Comparison of ENCODE assay signal across 21 mouse cellular contexts in genomic region chr17:49531661-49532060, GRCm38 (mm10). TPM values are rescaled to one million over a fixed set of nuclear protein-coding genes. Genes with fewer than 3 reads are reported as not detected.
DNase-seq lines count a peak whose midpoint lies in the region; ATAC-seq and TF ChIP-seq lines count a peak whose summit lies in the region.
"Had no signal": no experiment of that assay in that cellular context is flagged by ENCODE, and none has a peak within 500 bp of the region (broad histone marks: within the 10 kb centered on the region; RNA-seq: fewer than 3 reads in every experiment).

No protein-coding gene starts in this region.

- H3K9me3 ChIP-seq in lung, embryonic 15.5 days = no peaks in the 10 kb centered on the region
- H3K9me3 ChIP-seq: heart, embryonic 15.5 days; limb, embryonic 12.5 days; neural tube, embryonic 13.5 days had no signal

- no peaks in the 10 kb centered on the region for H3K27me3 ChIP-seq in heart, adult 2 months (ENCODE audit: control insufficient read depth, insufficient read depth, low read length)
- H3K27me3 ChIP-seq in lung, embryonic 15.5 days = no peaks in the 10 kb centered on the region
- H3K27me3 ChIP-seq: heart, embryonic 15.5 days; limb, embryonic 12.5 days; neural tube, embryonic 13.5 days had no signal

- WGBS in heart, adult 2 months = 55% methylated on average over 5 of the region's 5 CpGs
- 61% methylated on average over 5 of the region's 5 CpGs for WGBS in lung, embryonic 15.5 days
- WGBS in olfactory bulb, adult 2 months = 58% methylated on average over 5 of the region's 5 CpGs

- TF ChIP-seq EP300 in heart, adult 2 months (IDR thresholded peaks at IDR 0.05; ENCODE audit: insufficient read depth, low read depth, low read length) = no peak

- H3K4me2 ChIP-seq in lung, embryonic 15.5 days = no peak overlapping the region
- H3K4me2 ChIP-seq: heart, embryonic 15.5 days; limb, embryonic 12.5 days; neural tube, embryonic 13.5 days had no signal

- H3K27ac ChIP-seq in heart, adult 2 months = no peak overlapping the region
- peak overlapping the region; percentile 0; the same call in 1 of the 2 replicates for H3K27ac ChIP-seq in lung, embryonic 15.5 days
- H3K27ac ChIP-seq in olfactory bulb, adult 2 months (ENCODE audit: insufficient read depth, low read depth, low read length) = peak overlapping the region; percentile 0; the same call in 1 of the 2 replicates
- H3K27ac ChIP-seq: heart, embryonic 15.5 days; kidney, postnatal 0 days; limb, embryonic 12.5 days; liver, embryonic 14.5 days; neural tube, embryonic 13.5 days had no signal

- ATAC-seq in lung, embryonic 15.5 days (ENCODE audit: borderline replicate concordance, extremely low read depth, low FRiP score, low TSS enrichment) = no peak
- ATAC-seq: forebrain, embryonic 16.5 days had no signal

- no peak overlapping the region for H3K4me3 ChIP-seq in heart, adult 2 months
- no peak overlapping the region for H3K4me3 ChIP-seq in lung, embryonic 15.5 days
- no peak overlapping the region for H3K4me3 ChIP-seq in olfactory bulb, adult 2 months (ENCODE audit: insufficient read depth, low read depth, low read length)
- H3K4me3 ChIP-seq: heart, embryonic 15.5 days; limb, embryonic 12.5 days; neural tube, embryonic 13.5 days had no signal

- no peak for TF ChIP-seq POLR2A in heart, adult 2 months (IDR thresholded peaks at IDR 0.05; ENCODE audit: insufficient read depth, low read depth, low read length)
- no peak for TF ChIP-seq POLR2A in olfactory bulb, adult 2 months (IDR thresholded peaks at IDR 0.05; ENCODE audit: insufficient read depth, low read depth, low read length)

- no peak overlapping the region for H3K9ac ChIP-seq in heart, adult 2 months (ENCODE audit: low read depth, low read length)
- H3K9ac ChIP-seq in lung, embryonic 15.5 days = no peak overlapping the region
- H3K9ac ChIP-seq: heart, embryonic 15.5 days; limb, embryonic 12.5 days; liver, embryonic 14.5 days; neural tube, embryonic 13.5 days had no signal

- no peaks in the 10 kb centered on the region for H3K79me2 ChIP-seq in heart, adult 2 months (replicated peaks; ENCODE audit: control insufficient read depth, insufficient read depth, low read length)

- no peaks in the 10 kb centered on the region for H3K36me3 ChIP-seq in heart, adult 2 months (ENCODE audit: control insufficient read depth, insufficient read depth, low read length)
- 0 out of 2 replicates have a peak, but pooled peaks cover 6% of the 10 kb centered on the region for H3K36me3 ChIP-seq in lung, embryonic 15.5 days
- H3K36me3 ChIP-seq: heart, embryonic 15.5 days; neural tube, embryonic 13.5 days had no signal

- intact Hi-C loops in heart, adult 2 months (cut with DNase I) = loop anchor here (2.0 to 5.0 kb wide), 2 partner anchors 321 to 366 kb away; no protein-coding TSS in a partner anchor

- no peak for DNase-seq in heart, adult 2 months
- DNase-seq in heart, adult 8-10 months (ENCODE audit: low spot score) = no peak
- DNase-seq in lung, adult 18-20 months = no peak
- DNase-seq in layer of hippocampus, postnatal 10 days (ENCODE audit: low spot score in 2 of 2) = peak; percentile 44 to 48
- DNase-seq in adrenal gland, postnatal 36 days = no peak
- DNase-seq: cerebellum, postnatal 25 days; embryo, embryonic 11 days; kidney, adult 11 months; midbrain, embryonic 14.5 days; spleen, adult 18-20 months; thymus, adult 18-20 months; thymus, postnatal 4 days had no signal

- H3K4me1 ChIP-seq in heart, adult 2 months (ENCODE audit: control insufficient read depth, insufficient read depth, low read length) = no peaks in the 10 kb centered on the region
- peaks cover 55% of the 10 kb centered on the region for H3K4me1 ChIP-seq in lung, embryonic 15.5 days
- H3K4me1 ChIP-seq in olfactory bulb, adult 2 months (ENCODE audit: control insufficient read depth, insufficient read depth, low read length) = no peaks in the 10 kb centered on the region; the same call in 1 of the 2 replicates
- H3K4me1 ChIP-seq: limb, embryonic 12.5 days had no signal

- TF ChIP-seq CTCF in heart, adult 2 months (IDR thresholded peaks at IDR 0.05) = 0 out of 2 replicates have a peak, but pooled peaks have one; percentile 14
- TF ChIP-seq CTCF in olfactory bulb, adult 2 months (IDR thresholded peaks at IDR 0.05; ENCODE audit: insufficient read depth, low read depth, low read length) = no peak

RNA-seq across cellular contexts. Expression of gene Daam2, which starts 32.5 kb away (rescaled TPM):
- 1 to 10 TPM; 6.4 to 8.8 TPM for total RNA-seq in heart, adult 2 months (2021)
- polyA plus RNA-seq in heart, adult 2 months (2012; rRNA removed) = 4.0 and 6.6 TPM in 2 replicates
- 1 to 10 TPM; 5.3 to 7.4 (median 6.2) TPM for total RNA-seq in heart, adult 8-10 months (2022)
- 14.0 and 15.8 TPM in 2 replicates for polyA plus RNA-seq in lung, embryonic 15.5 days (2015; fragmentation: Nextera tagmentation; extraction: Ambion mirVana)
- total RNA-seq in layer of hippocampus, postnatal 10 days (2021) = 10 to 100 TPM; 48.0 to 52.6 TPM
- polyA plus RNA-seq in olfactory bulb, adult 2 months (2012; ENCODE audit: insufficient read depth, insufficient read length, low replicate concordance, missing spikeins) = not detected in 2 replicates
- 10 to 100 TPM; 26.6 to 34.9 TPM for total RNA-seq in adrenal gland, postnatal 36 days (2021)
- total RNA-seq: megakaryocyte progenitor cell, adult 5-6 weeks had no signal

Comparison
In these comparisons a context has a peak if more than half of its experiments do, and no peak if none do; other contexts are left out.
1. DNase-seq: peak in layer of hippocampus, postnatal 10 days (2 of 2); none in heart, adult 2 months (0 of 2), heart, adult 8-10 months (single experiment), lung, adult 18-20 months (0 of 2) and adrenal gland, postnatal 36 days (0 of 2).